ENCODE assay signal across 9 mouse cellular contexts in the genomic region with DNA sequence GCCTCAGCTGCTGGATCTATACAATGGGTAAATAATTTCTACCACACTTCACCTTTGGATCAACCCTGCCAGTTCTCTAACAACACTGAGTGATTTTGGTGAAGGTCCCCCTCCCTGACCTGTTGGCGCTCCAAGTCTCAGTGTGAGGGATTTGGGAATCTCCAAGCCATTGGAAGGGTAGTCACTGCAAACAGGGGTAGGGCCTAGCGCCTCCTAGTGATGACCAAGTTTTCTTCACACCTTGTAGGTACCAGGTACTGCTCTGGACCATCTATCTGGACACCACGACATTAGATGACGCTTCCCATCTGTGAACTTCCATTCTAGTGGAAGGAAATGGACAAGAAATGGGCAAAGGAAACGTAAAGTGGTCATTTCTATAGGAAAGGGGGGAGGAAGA. TPM values are rescaled to one million over a fixed set of nuclear protein-coding genes. Genes with fewer than 3 reads are reported as not detected.
DNase-seq lines count a peak whose midpoint lies in the region; ATAC-seq and TF ChIP-seq lines count a peak whose summit lies in the region.
"Had no signal": no experiment of that assay in that cellular context is flagged by ENCODE, and none has a peak within 500 bp of the region (broad histone marks: within the 10 kb centered on the region; RNA-seq: fewer than 3 reads in every experiment).

No protein-coding gene starts in this region.

- H3K4me2 ChIP-seq in forebrain, embryonic 12.5 days = peak overlapping the region; percentile 86
- peak overlapping the region; percentile 96 for H3K4me2 ChIP-seq in kidney, postnatal 0 days (ENCODE audit: low read length)
- peak overlapping the region; percentile 97 for H3K4me2 ChIP-seq in stomach, embryonic 14.5 days (replicated peaks; ENCODE audit: low read depth, low read length)

- H3K4me1 ChIP-seq in lung, adult 2 months (ENCODE audit: control insufficient read depth, insufficient read depth, low read length) = no peaks in the 10 kb centered on the region
- peaks cover 15% of the 10 kb centered on the region for H3K4me1 ChIP-seq in forebrain, embryonic 12.5 days
- peaks cover 5% of the 10 kb centered on the region; the same call in 1 of the 2 replicates for H3K4me1 ChIP-seq in kidney, postnatal 0 days (replicated peaks; ENCODE audit: insufficient read depth, low read length)
- H3K4me1 ChIP-seq in stomach, embryonic 14.5 days (ENCODE audit: control insufficient read depth, insufficient read depth, low read length) = peaks cover 7% of the 10 kb centered on the region; the same call in 1 of the 2 replicates

- peaks cover 68% of the 10 kb centered on the region for H3K27me3 ChIP-seq in forebrain, embryonic 12.5 days
- peaks cover 34% of the 10 kb centered on the region for H3K27me3 ChIP-seq in kidney, postnatal 0 days (ENCODE audit: insufficient read depth, low read length)
- H3K27me3 ChIP-seq in stomach, embryonic 14.5 days (ENCODE audit: control insufficient read depth, insufficient read depth, low read length) = peaks cover 35% of the 10 kb centered on the region

- DNase-seq in lung, adult 2 months = no peak
- no peak for DNase-seq in lung, postnatal 4 days
- DNase-seq in kidney, postnatal 0 days (ENCODE audit: low spot score) = no peak
- no peak for DNase-seq in adrenal gland, postnatal 4 days (ENCODE audit: low spot score in 2 of 2)
- DNase-seq in adipocyte (ENCODE audit: low spot score) = no peak

- no peak overlapping the region for H3K27ac ChIP-seq in forebrain, embryonic 12.5 days
- H3K27ac ChIP-seq in kidney, postnatal 0 days = no peak overlapping the region
- no peak overlapping the region for H3K27ac ChIP-seq in stomach, embryonic 14.5 days (ENCODE audit: low read length)

- peak; percentile 31; the same call in 1 of the 2 replicates for TF ChIP-seq CTCF in lung, adult 2 months (IDR thresholded peaks at IDR 0.05; ENCODE audit: insufficient read depth, low read length)
- TF ChIP-seq CTCF in kidney, postnatal 0 days (IDR thresholded peaks at IDR 0.05; ENCODE audit: low read depth) = peak; percentile 48

- H3K4me3 ChIP-seq in lung, adult 2 months (replicated peaks; ENCODE audit: extremely low read depth, low read depth, low read length) = no peak overlapping the region
- H3K4me3 ChIP-seq in forebrain, embryonic 12.5 days (replicated peaks) = peak overlapping the region; percentile 53
- peak overlapping the region; percentile 42 for H3K4me3 ChIP-seq in kidney, postnatal 0 days (replicated peaks; ENCODE audit: low read depth, low read length)
- H3K4me3 ChIP-seq in stomach, embryonic 14.5 days (ENCODE audit: low read depth, low read length) = no peak overlapping the region; the same call in 1 of the 2 replicates
- H3K4me3 ChIP-seq: myocyte had no signal

- WGBS in lung, adult 2 months = 18% methylated on average over 5 of the region's 5 CpGs
- WGBS in forebrain, embryonic 12.5 days = 15% methylated on average over 5 of the region's 5 CpGs
- WGBS in kidney, postnatal 0 days = 16% methylated on average over 5 of the region's 5 CpGs
- 13% methylated on average over 5 of the region's 5 CpGs for WGBS in stomach, embryonic 14.5 days

- no peaks in the 10 kb centered on the region for H3K9me3 ChIP-seq in forebrain, embryonic 12.5 days
- H3K9me3 ChIP-seq in kidney, postnatal 0 days (replicated peaks; ENCODE audit: low read length) = no peaks in the 10 kb centered on the region
- no peaks in the 10 kb centered on the region for H3K9me3 ChIP-seq in stomach, embryonic 14.5 days (ENCODE audit: control insufficient read depth, low read depth, low read length)

- no peak overlapping the region for H3K9ac ChIP-seq in forebrain, embryonic 12.5 days
- H3K9ac ChIP-seq in kidney, postnatal 0 days (ENCODE audit: low read depth, low read length) = no peak overlapping the region
- H3K9ac ChIP-seq in stomach, embryonic 14.5 days (replicated peaks; ENCODE audit: low read depth, low read length) = no peak overlapping the region

- no peak for ATAC-seq in forebrain, embryonic 12.5 days (ENCODE audit: low FRiP score)
- no peak for ATAC-seq in kidney, postnatal 0 days (replicated peaks; ENCODE audit: low FRiP score, low read depth)
- ATAC-seq in stomach, embryonic 14.5 days (ENCODE audit: insufficient number of reproducible peaks, insufficient read depth, low FRiP score, low read depth) = no peak

- TF ChIP-seq POLR2A in lung, adult 2 months (IDR thresholded peaks at IDR 0.05; ENCODE audit: borderline replicate concordance, extremely low read depth, low read depth, low read length) = no peak

- H3K36me3 ChIP-seq in forebrain, embryonic 12.5 days (replicated peaks) = no peaks in the 10 kb centered on the region
- no peaks in the 10 kb centered on the region for H3K36me3 ChIP-seq in kidney, postnatal 0 days (ENCODE audit: insufficient read depth, low read length)
- H3K36me3 ChIP-seq in stomach, embryonic 14.5 days (ENCODE audit: control insufficient read depth, insufficient read depth, low read length) = no peaks in the 10 kb centered on the region

RNA-seq across cellular contexts. Expression of gene Htr6, which starts 0.5 kb away (rescaled TPM):
- 0.19 and 0.22 TPM in 2 replicates for polyA plus RNA-seq in lung, adult 2 months (2012; rRNA removed)
- 0.18 TPM in 1 of 2 replicates, not detected in the other for polyA plus RNA-seq in forebrain, embryonic 12.5 days (2016; fragmentation: Nextera tagmentation; extraction: Ambion mirVana)
- 0.12 TPM in 1 of 2 replicates, not detected in the other for polyA plus RNA-seq in kidney, postnatal 0 days (2015; fragmentation: Nextera tagmentation; extraction: Ambion mirVana)
- polyA plus RNA-seq in stomach, embryonic 14.5 days (2014; fragmentation: Nextera tagmentation; extraction: Ambion mirVana) = not detected in 2 replicates
- under 1 TPM; 0.76 to 0.84 TPM for total RNA-seq in adrenal gland, postnatal 4 days (2021)
- polyA plus RNA-seq: heart, embryonic 16.5 days had no signal

RNA-seq across cellular contexts. Expression of gene Nbl1, which starts 16.9 kb away (rescaled TPM):
- 330 and 497 TPM in 2 replicates for polyA plus RNA-seq in lung, adult 2 months (2012; rRNA removed)
- polyA plus RNA-seq in forebrain, embryonic 12.5 days (2016; fragmentation: Nextera tagmentation; extraction: Ambion mirVana) = 22.5 and 26.7 TPM in 2 replicates
- 34.0 and 39.4 TPM in 2 replicates for polyA plus RNA-seq in kidney, postnatal 0 days (2015; fragmentation: Nextera tagmentation; extraction: Ambion mirVana)
- polyA plus RNA-seq in stomach, embryonic 14.5 days (2014; fragmentation: Nextera tagmentation; extraction: Ambion mirVana) = 42.9 and 49.7 TPM in 2 replicates
- 10 to 100 TPM; 47.4 to 49.2 TPM for total RNA-seq in adrenal gland, postnatal 4 days (2021)

RNA-seq across cellular contexts. Expression of gene Minos1, which starts 55.0 kb away (rescaled TPM):
- polyA plus RNA-seq in lung, adult 2 months (2012; rRNA removed) = 29.7 and 37.7 TPM in 2 replicates
- 416 and 438 TPM in 2 replicates for polyA plus RNA-seq in forebrain, embryonic 12.5 days (2016; fragmentation: Nextera tagmentation; extraction: Ambion mirVana)
- 796 and 875 TPM in 2 replicates for polyA plus RNA-seq in kidney, postnatal 0 days (2015; fragmentation: Nextera tagmentation; extraction: Ambion mirVana)
- polyA plus RNA-seq in stomach, embryonic 14.5 days (2014; fragmentation: Nextera tagmentation; extraction: Ambion mirVana) = 477 and 482 TPM in 2 replicates
- total RNA-seq in adrenal gland, postnatal 4 days (2021) = 100 to 1,000 TPM; 352 to 357 TPM

Comparison
In these comparisons a context has a peak if more than half of its experiments do, and no peak if none do; other contexts are left out.
1. H3K4me3 ChIP-seq: peak in forebrain, embryonic 12.5 days (single experiment) and kidney, postnatal 0 days (single experiment); none in lung, adult 2 months (single experiment) and stomach, embryonic 14.5 days (single experiment).
2. RNA of gene Minos1, which starts 55.0 kb away (polyA plus RNA-seq): 796 to 875 TPM in kidney, postnatal 0 days, 477 to 482 TPM in stomach, embryonic 14.5 days and 416 to 438 TPM in forebrain, embryonic 12.5 days; 29.7 to 37.7 TPM in lung, adult 2 months; every median in the first group is over 10 times any median in the second.
3. Peak in every context shown above with its lines, with median percentiles within 50 percentile points of each other: H3K4me2 ChIP-seq.